8 mouse cellular contexts compared by ENCODE assay signal in the genomic region with DNA sequence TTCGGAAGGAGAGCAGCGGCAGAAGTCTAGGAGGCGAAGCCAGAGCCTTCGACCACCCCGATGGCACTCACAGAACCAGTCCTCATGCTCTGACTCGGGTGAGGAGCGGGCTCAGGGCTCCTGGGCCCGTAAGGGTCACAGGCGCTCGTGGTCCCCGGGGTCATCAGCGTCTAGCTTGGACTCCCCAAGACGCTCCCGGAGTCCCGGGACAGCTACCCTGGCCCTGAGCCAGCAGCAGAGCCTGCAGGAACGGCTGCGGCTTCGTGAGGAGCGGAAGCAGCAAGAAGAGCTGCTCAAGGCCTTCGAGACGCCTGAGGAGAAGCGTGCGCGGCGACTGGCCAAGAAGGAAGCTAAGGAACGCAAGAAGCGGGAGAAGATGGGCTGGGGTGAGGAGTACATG. TPM values are rescaled to one million over a fixed set of nuclear protein-coding genes. Genes with fewer than 3 reads are reported as not detected.
DNase-seq lines count a peak whose midpoint lies in the region; ATAC-seq and TF ChIP-seq lines count a peak whose summit lies in the region.

No protein-coding gene starts in this region.

- DNase-seq in heart, adult 2 months, result no peak
- no peak for DNase-seq in heart, adult 8-10 months (ENCODE audit: low spot score)
- no peak for DNase-seq in embryonic facial prominence, embryonic 14.5 days (ENCODE audit: low spot score)
- DNase-seq in liver, postnatal 0 days, result no peak
- DNase-seq in left cerebral cortex, adult 9 months (ENCODE audit: low spot score in 2 of 2), result no peak
- DNase-seq in adrenal gland, postnatal 14 days, result no peak

- no peaks in the 10 kb centered on the region for H3K27me3 ChIP-seq in heart, adult 2 months (ENCODE audit: control insufficient read depth, insufficient read depth, low read length)
- no peaks in the 10 kb centered on the region for H3K27me3 ChIP-seq in megakaryocyte, embryonic 14.5 days (replicated peaks)
- H3K27me3 ChIP-seq in embryonic facial prominence, embryonic 14.5 days (replicated peaks; ENCODE audit: control insufficient read depth, insufficient read depth, low read length), result no peaks in the 10 kb centered on the region
- H3K27me3 ChIP-seq in liver, postnatal 0 days (ENCODE audit: insufficient read depth, low read length), result no peaks in the 10 kb centered on the region

- H3K4me3 ChIP-seq in heart, adult 2 months, result peak overlapping the region; percentile 79; the same call in 1 of the 2 replicates
- H3K4me3 ChIP-seq in megakaryocyte, embryonic 14.5 days (replicated peaks), result peak overlapping the region; percentile 98
- peak overlapping the region; percentile 97; the same call in 1 of the 2 replicates for H3K4me3 ChIP-seq in embryonic facial prominence, embryonic 14.5 days (ENCODE audit: low read depth, low read length)
- H3K4me3 ChIP-seq in liver, postnatal 0 days (ENCODE audit: low read depth, low read length), result peak overlapping the region; percentile 75; the same call in 1 of the 2 replicates

- H3K4me2 ChIP-seq in embryonic facial prominence, embryonic 14.5 days (ENCODE audit: low read depth, low read length), result peak overlapping the region; percentile 72; the same call in 1 of the 2 replicates
- H3K4me2 ChIP-seq in liver, postnatal 0 days (ENCODE audit: low read depth, low read length), result peak overlapping the region; percentile 88

- intact Hi-C loops in heart, adult 2 months (cut with DNase I), result no loop called here

- no peak for ATAC-seq in megakaryocyte, adult 5-6 weeks (ENCODE audit: poor library complexity, severe bottlenecking)
- ATAC-seq in embryonic facial prominence, embryonic 14.5 days (ENCODE audit: low read depth), result no peak
- no peak for ATAC-seq in liver, postnatal 0 days

- H3K36me3 ChIP-seq in heart, adult 2 months (ENCODE audit: control insufficient read depth, insufficient read depth, low read length), result no peaks in the 10 kb centered on the region; the same call in 1 of the 2 replicates
- H3K36me3 ChIP-seq in megakaryocyte, embryonic 14.5 days (replicated peaks; ENCODE audit: low read length), result peaks cover 70% of the 10 kb centered on the region
- peaks cover 67% of the 10 kb centered on the region for H3K36me3 ChIP-seq in embryonic facial prominence, embryonic 14.5 days (ENCODE audit: control insufficient read depth, insufficient read depth, low read length)
- peaks cover 44% of the 10 kb centered on the region for H3K36me3 ChIP-seq in liver, postnatal 0 days (replicated peaks; ENCODE audit: insufficient read depth, low read length)

- no peak overlapping the region for H3K9ac ChIP-seq in heart, adult 2 months (ENCODE audit: low read depth, low read length)
- peak overlapping the region; percentile 31 for H3K9ac ChIP-seq in embryonic facial prominence, embryonic 14.5 days (ENCODE audit: low read depth, low read length)
- H3K9ac ChIP-seq in liver, postnatal 0 days (replicated peaks), result 0 out of 2 replicates have a peak overlapping the region, but pooled peaks have one; percentile 90

- no peaks in the 10 kb centered on the region; the same call in 1 of the 2 replicates for H3K79me2 ChIP-seq in heart, adult 2 months (replicated peaks; ENCODE audit: control insufficient read depth, insufficient read depth, low read length)

- WGBS in heart, adult 2 months, result 81% methylated on average over 27 of the region's 27 CpGs
- 95% methylated on average over 27 of the region's 27 CpGs for WGBS in embryonic facial prominence, embryonic 14.5 days
- WGBS in liver, postnatal 0 days (ENCODE audit: insufficient replicate concordance), result 91% methylated on average over 27 of the region's 27 CpGs

- no peak for TF ChIP-seq CTCF in heart, adult 2 months (IDR thresholded peaks at IDR 0.05)
- no peak for TF ChIP-seq CTCF in liver, postnatal 0 days (IDR thresholded peaks at IDR 0.05; ENCODE audit: low read depth)

- H3K27ac ChIP-seq in heart, adult 2 months, result no peak overlapping the region
- H3K27ac ChIP-seq in embryonic facial prominence, embryonic 14.5 days (replicated peaks; ENCODE audit: low read depth, low read length), result no peak overlapping the region
- H3K27ac ChIP-seq in liver, postnatal 0 days (ENCODE audit: low read depth), result no peak overlapping the region

- no peak for TF ChIP-seq EP300 in heart, adult 2 months (IDR thresholded peaks at IDR 0.05; ENCODE audit: insufficient read depth, low read depth, low read length)
- no peak for TF ChIP-seq EP300 in liver, postnatal 0 days (IDR thresholded peaks at IDR 0.05; ENCODE audit: low read depth)

- H3K9me3 ChIP-seq in megakaryocyte, embryonic 14.5 days, result no peaks in the 10 kb centered on the region
- H3K9me3 ChIP-seq in embryonic facial prominence, embryonic 14.5 days (ENCODE audit: control insufficient read depth, low read length), result no peaks in the 10 kb centered on the region
- H3K9me3 ChIP-seq in liver, postnatal 0 days (ENCODE audit: low read length), result no peaks in the 10 kb centered on the region

- TF ChIP-seq POLR2A in heart, adult 2 months (IDR thresholded peaks at IDR 0.05; ENCODE audit: insufficient read depth, low read depth, low read length), result no peak

- H3K4me1 ChIP-seq in heart, adult 2 months (ENCODE audit: control insufficient read depth, insufficient read depth, low read length), result peaks cover 13% of the 10 kb centered on the region
- peaks cover 87% of the 10 kb centered on the region for H3K4me1 ChIP-seq in megakaryocyte, embryonic 14.5 days
- peaks cover 7% of the 10 kb centered on the region; the same call in 1 of the 2 replicates for H3K4me1 ChIP-seq in embryonic facial prominence, embryonic 14.5 days (ENCODE audit: control insufficient read depth, insufficient read depth, low read length)
- H3K4me1 ChIP-seq in liver, postnatal 0 days (ENCODE audit: insufficient read depth), result peaks cover 31% of the 10 kb centered on the region

RNA-seq across cellular contexts. Expression of gene Cactin, which starts 1.5 kb away (rescaled TPM):
- 10 to 100 TPM; 16.1 to 18.0 TPM for total RNA-seq in heart, adult 2 months (2021)
- polyA plus RNA-seq in heart, adult 2 months (2012; rRNA removed), result 15.4 and 18.0 TPM in 2 replicates
- total RNA-seq in heart, adult 8-10 months (2022), result 10 to 100 TPM; 14.4 to 19.2 (median 16.3) TPM
- 76.5 and 78.5 TPM in 2 replicates for polyA plus RNA-seq in megakaryocyte, embryonic 14.5 days (2012; ENCODE audit: insufficient read depth, low replicate concordance)
- total RNA-seq in megakaryocyte, adult 5-6 weeks (2015), result 4.5 and 7.4 TPM in 2 replicates
- 16.2 and 20.6 TPM in 2 replicates for total RNA-seq in megakaryocyte, adult 5-6 weeks (2017)
- polyA plus RNA-seq in embryonic facial prominence, embryonic 14.5 days (2014; fragmentation: Nextera tagmentation; extraction: Ambion mirVana), result 27.0 and 27.5 TPM in 2 replicates
- polyA plus RNA-seq in liver, postnatal 0 days (2015; fragmentation: Nextera tagmentation; extraction: Ambion mirVana), result 12.4 and 12.9 TPM in 2 replicates
- total RNA-seq in adrenal gland, postnatal 14 days (2021), result 33.1 and 40.7 TPM in 2 replicates

RNA-seq across cellular contexts. Expression of gene Tbxa2r, which starts 6.1 kb away (rescaled TPM):
- 1 to 10 TPM; 3.8 to 4.1 TPM for total RNA-seq in heart, adult 2 months (2021)
- 7.1 and 8.7 TPM in 2 replicates for polyA plus RNA-seq in heart, adult 2 months (2012; rRNA removed)
- total RNA-seq in heart, adult 8-10 months (2022), result 1 to 10 TPM; 2.7 to 5.4 (median 3.5) TPM
- polyA plus RNA-seq in megakaryocyte, embryonic 14.5 days (2012; ENCODE audit: insufficient read depth, low replicate concordance), result 87.5 and 153 TPM in 2 replicates
- total RNA-seq in megakaryocyte, adult 5-6 weeks (2015), result 0.34 and 0.85 TPM in 2 replicates
- 0.07 and 0.28 TPM in 2 replicates for total RNA-seq in megakaryocyte, adult 5-6 weeks (2017)
- 6.7 and 8.7 TPM in 2 replicates for polyA plus RNA-seq in embryonic facial prominence, embryonic 14.5 days (2014; fragmentation: Nextera tagmentation; extraction: Ambion mirVana)
- polyA plus RNA-seq in liver, postnatal 0 days (2015; fragmentation: Nextera tagmentation; extraction: Ambion mirVana), result 5.2 and 5.4 TPM in 2 replicates
- total RNA-seq in adrenal gland, postnatal 14 days (2021), result 38.6 and 47.0 TPM in 2 replicates

RNA-seq across cellular contexts. Expression of gene Gipc3, which starts 20.6 kb away (rescaled TPM):
- total RNA-seq in heart, adult 2 months (2021), result 1 to 10 TPM; 5.5 to 6.4 TPM
- 4.7 and 4.8 TPM in 2 replicates for polyA plus RNA-seq in heart, adult 2 months (2012; rRNA removed)
- total RNA-seq in heart, adult 8-10 months (2022), result 1 to 10 TPM; 4.1 to 6.6 (median 5.2) TPM
- polyA plus RNA-seq in megakaryocyte, embryonic 14.5 days (2012; ENCODE audit: insufficient read depth, low replicate concordance), result 2.9 and 11.0 TPM in 2 replicates
- total RNA-seq in megakaryocyte, adult 5-6 weeks (2015), result not detected in 2 replicates
- total RNA-seq in megakaryocyte, adult 5-6 weeks (2017), result not detected in 2 replicates
- polyA plus RNA-seq in embryonic facial prominence, embryonic 14.5 days (2014; fragmentation: Nextera tagmentation; extraction: Ambion mirVana), result 0.04 and 0.14 TPM in 2 replicates
- polyA plus RNA-seq in liver, postnatal 0 days (2015; fragmentation: Nextera tagmentation; extraction: Ambion mirVana), result 0.02 and 0.08 TPM in 2 replicates
- 4.6 and 5.1 TPM in 2 replicates for total RNA-seq in adrenal gland, postnatal 14 days (2021)

RNA-seq across cellular contexts. Expression of gene Hmg20b, which starts 27.8 kb away (rescaled TPM):
- 10 to 100 TPM; 55.6 to 58.1 TPM for total RNA-seq in heart, adult 2 months (2021)
- 44.3 and 54.9 TPM in 2 replicates for polyA plus RNA-seq in heart, adult 2 months (2012; rRNA removed)
- total RNA-seq in heart, adult 8-10 months (2022), result 10 to 100 TPM; 52.4 to 61.2 (median 57.1) TPM
- polyA plus RNA-seq in megakaryocyte, embryonic 14.5 days (2012; ENCODE audit: insufficient read depth, low replicate concordance), result 302 and 601 TPM in 2 replicates
- total RNA-seq in megakaryocyte, adult 5-6 weeks (2015), result 27.4 and 33.0 TPM in 2 replicates
- total RNA-seq in megakaryocyte, adult 5-6 weeks (2017), result 18.1 and 24.5 TPM in 2 replicates
- polyA plus RNA-seq in embryonic facial prominence, embryonic 14.5 days (2014; fragmentation: Nextera tagmentation; extraction: Ambion mirVana), result 66.8 and 78.7 TPM in 2 replicates
- 26.4 and 27.1 TPM in 2 replicates for polyA plus RNA-seq in liver, postnatal 0 days (2015; fragmentation: Nextera tagmentation; extraction: Ambion mirVana)
- 83.0 and 90.1 TPM in 2 replicates for total RNA-seq in adrenal gland, postnatal 14 days (2021)

RNA-seq across cellular contexts. Expression of gene Pip5k1c, which starts 29.7 kb away (rescaled TPM):
- 10 to 100 TPM; 27.0 to 28.0 TPM for total RNA-seq in heart, adult 2 months (2021)
- polyA plus RNA-seq in heart, adult 2 months (2012; rRNA removed), result 37.5 and 44.2 TPM in 2 replicates
- 10 to 100 TPM; 25.7 to 29.5 (median 26.8) TPM for total RNA-seq in heart, adult 8-10 months (2022)
- 124 and 136 TPM in 2 replicates for polyA plus RNA-seq in megakaryocyte, embryonic 14.5 days (2012; ENCODE audit: insufficient read depth, low replicate concordance)
- total RNA-seq in megakaryocyte, adult 5-6 weeks (2015), result 28.0 and 31.7 TPM in 2 replicates
- total RNA-seq in megakaryocyte, adult 5-6 weeks (2017), result 40.4 and 46.1 TPM in 2 replicates
- 48.4 and 56.3 TPM in 2 replicates for polyA plus RNA-seq in embryonic facial prominence, embryonic 14.5 days (2014; fragmentation: Nextera tagmentation; extraction: Ambion mirVana)
- polyA plus RNA-seq in liver, postnatal 0 days (2015; fragmentation: Nextera tagmentation; extraction: Ambion mirVana), result 8.8 and 9.7 TPM in 2 replicates
- 38.7 and 46.9 TPM in 2 replicates for total RNA-seq in adrenal gland, postnatal 14 days (2021)
